Mouse (Mus musculus) adrenal gland, postnatal 36 days (tissue): ENCODE results near the gene Rhbg. TPM values are rescaled to one million over a fixed set of nuclear protein-coding genes. Genes with fewer than 3 reads are reported as not detected.

Source experiments
- DNase-seq, 2 experiments: peaks; one replicate each; pipeline ENCODE4 v3.0.0; 2021; ENCODE audit warnings: mixed read lengths in 1 of 2
- microRNA-seq: library from miRNA; unstranded; fragments of <30 nt; microRNA quantifications from one replicate; pipeline ENCODE4 v1.2.0, GENCODE M21; 2021
- total RNA-seq, 2 experiments: library from RNA; stranded (reverse); gene quantifications; 2 replicates each; pipeline ENCODE4 v1.2.3; 2021

Rhbg gene
- total RNA-seq, 2 experiments from 2014 or later = 5.5 to 7.9 TPM

DNA sequence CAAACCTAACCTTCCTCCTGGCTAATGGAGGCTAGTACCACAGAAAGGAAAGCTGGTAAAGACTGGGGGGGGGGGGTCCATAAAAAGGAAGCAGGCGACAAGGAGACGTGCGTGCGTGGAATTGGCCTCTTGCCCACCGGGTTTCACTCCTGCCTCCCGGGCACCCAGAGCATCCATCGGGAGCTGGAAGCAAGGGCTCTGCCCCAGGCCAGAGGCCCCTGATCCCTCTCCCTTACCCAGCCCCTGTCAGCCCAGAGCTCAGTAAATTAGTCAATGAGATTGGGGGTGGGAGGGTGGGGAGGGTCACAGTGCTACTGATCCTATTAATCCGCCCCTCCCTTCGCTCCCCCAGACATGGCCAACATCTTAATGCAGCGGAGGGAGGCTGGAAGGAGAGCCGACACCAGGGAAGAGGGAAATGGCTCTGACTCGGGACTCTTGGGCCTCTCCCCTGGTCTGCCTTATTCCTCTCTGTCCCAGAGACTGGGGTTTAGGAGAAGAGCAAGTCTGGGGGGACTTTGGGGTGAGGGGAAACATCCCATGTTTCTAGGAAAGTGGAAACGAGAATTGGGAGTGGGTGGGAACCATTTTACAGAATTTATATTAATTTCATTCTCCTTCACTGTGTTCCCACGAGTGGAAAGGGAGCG is 46.9 kb downstream of the Rhbg start:
- DNase-seq = no peak

DNA sequence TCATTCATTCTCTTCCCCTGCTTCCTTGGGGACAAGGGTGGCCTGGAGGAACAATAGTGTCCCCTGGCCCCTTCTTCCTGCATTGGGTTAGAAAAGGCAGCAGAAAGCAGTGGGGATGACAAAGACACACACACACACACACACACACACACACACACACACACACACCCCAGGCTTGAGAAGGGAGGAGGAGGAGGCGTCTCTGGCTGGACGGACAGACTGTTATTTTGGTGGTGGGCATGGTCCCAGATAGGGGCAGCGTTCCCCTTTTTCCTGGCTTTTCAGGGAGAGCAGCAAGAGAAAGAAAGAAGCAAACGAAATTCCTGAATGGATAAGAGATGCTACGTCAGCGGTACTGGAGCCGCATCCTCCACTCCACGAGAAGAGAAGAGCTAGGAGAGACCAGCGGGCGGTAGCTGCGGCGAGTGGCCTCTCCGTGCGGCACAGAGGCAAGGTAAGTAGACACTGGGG is 47.6 kb downstream of the Rhbg start:
- DNase-seq = no peak

GRCm38 (mm10) chr3:88206500-88206899 is 48.0 kb downstream of the Rhbg start:
- DNase-seq = no peak

GRCm38 (mm10) chr3:88205563-88206491 is 48.7 kb downstream of the Rhbg start:
- no peak for DNase-seq

- DNase-seq = no peak
These were observed 49.3 kb downstream of the Rhbg start for GRCm38 (mm10) chr3:88205176-88205562.

DNA sequence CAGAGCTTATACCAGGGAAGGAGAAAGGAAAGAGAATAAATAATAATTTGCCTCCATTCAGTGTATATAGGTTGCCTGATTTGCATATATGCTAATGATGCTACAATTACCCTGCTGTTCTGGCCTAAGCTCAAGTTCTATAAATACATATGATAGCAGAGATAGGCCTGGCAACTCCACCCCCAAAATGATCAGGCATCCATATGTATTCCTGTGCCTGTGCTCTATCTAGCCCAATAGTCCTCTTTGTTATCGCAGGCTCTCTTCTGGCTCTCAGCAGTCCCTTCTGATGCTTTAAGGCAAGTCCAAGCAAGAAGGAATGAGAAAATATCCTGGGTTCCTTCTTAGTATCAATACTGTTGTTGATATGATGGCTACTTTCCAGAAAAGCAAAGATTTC is 49.8 kb downstream of the Rhbg start:
- no peak for DNase-seq

DNA sequence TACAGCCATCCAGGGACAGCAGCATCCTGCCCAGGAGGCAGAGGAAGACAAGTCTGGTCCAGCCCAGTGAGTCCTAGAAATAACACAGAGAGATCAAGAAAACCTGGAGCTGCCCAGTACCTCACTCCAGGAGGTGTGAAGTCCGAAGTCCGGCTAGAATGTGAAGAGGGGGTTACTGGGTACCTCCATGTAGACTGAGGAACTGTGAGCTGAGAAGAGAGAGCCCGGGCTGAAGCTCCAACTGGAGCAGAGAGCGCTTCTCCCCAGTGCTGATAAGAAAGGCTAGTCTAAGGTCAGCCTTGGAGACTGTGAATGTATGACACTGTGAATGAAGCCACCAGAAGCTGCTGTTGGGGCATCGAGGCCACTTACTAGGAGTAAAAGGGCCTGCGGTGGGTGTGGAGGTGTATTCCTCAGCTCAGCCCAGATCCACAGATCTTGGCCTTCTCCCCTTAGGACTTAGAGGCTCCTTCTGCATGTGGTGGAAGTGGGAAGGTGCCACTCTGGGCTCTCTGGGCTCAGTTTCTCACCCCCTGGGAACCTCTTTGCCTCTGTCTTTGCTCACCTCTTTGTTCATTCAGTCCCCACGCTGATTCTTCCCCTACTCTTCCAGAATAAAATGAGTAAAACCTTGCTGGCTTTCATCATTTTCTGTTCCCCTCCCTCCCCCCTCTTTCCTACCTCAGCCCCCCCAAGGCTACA is 50.4 kb downstream of the Rhbg start:
- DNase-seq = no peak

GRCm38 (mm10) chr3:88203456-88203855 is 51.1 kb downstream of the Rhbg start:
- no peak for DNase-seq

DNA sequence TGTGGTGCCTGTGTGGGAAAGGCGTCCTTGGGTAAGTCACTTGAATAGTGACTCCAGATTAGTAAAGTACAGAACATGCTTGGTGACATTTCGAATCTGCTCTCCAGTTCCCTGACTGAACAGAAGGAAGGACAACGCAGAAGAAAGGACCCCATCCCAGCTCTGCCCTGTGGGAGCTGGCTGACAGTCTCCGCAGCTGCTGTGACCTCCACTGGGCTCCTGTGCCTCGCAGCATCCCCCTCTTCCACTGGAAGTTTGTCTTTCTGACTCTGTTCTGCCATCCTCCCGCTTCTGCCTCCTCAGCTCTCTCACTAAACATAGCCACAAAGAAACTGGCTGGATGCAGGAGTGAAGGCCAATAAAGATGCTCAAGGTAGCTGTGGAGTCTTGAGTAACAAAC is 51.5 kb downstream of the Rhbg start:
- no peak for DNase-seq

DNA sequence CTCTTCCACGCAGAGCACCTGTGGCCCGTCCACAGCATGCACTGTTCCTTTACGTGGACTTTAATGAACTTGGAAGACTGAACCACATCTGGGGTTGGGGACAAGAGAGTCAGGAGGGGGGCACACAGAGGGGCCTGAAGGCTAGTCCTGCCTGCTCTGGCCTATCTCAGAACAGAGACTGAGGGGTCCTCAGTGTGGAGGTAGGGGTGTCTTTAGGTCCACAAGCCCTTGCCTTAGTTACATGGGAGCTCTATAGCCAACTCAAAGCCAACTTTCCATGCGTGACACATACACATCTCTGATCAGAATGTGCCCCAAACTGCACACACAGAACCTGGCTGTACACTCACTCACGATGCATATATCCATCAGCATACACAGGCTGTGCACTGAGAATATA is 52.9 kb downstream of the Rhbg start:
- DNase-seq = no peak

- no peak for DNase-seq
These were observed 53.6 kb downstream of the Rhbg start for GRCm38 (mm10) chr3:88200972-88201330.

DNA sequence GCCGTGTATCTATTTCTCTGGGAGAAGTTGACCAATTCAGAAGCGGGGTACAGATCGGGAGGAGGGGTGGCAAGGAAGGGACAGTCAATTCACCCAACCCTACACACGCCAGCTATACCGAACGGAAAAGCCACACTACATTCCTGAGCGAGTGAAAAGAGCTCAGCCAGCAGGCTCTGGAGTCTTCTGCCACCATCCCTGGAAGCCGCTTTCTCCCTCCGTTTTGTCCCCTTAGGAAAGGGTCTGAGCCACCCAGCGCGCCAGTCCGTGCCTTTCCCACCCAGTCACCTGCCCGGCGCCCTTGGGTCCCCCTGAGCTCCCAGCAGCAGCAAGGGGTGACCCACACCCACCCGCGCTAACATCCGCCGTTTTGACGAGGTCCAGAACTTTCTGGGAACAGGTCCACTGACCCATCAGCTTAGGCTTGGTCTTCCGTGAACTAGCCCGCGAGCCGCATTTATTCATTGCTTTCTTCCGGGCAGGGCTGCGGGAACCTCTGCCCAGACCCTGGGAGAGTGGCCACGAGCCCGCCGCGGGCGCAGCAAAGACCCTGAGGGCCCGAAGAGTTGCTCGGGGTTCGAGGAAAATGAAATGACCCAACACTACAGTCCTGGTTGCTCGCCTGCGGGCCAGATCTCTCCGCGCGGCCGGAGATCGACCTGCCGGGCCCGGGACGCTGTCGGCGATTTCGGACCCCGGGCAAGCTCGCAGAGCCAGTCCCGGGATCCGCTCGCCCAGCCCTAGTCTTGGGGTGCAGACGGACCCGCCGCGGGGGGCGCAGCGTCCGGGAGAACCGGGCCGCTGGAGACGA is 54.1 kb downstream of the Rhbg start:
- DNase-seq = peak in 1 of 2 experiments; percentile 8

DNA sequence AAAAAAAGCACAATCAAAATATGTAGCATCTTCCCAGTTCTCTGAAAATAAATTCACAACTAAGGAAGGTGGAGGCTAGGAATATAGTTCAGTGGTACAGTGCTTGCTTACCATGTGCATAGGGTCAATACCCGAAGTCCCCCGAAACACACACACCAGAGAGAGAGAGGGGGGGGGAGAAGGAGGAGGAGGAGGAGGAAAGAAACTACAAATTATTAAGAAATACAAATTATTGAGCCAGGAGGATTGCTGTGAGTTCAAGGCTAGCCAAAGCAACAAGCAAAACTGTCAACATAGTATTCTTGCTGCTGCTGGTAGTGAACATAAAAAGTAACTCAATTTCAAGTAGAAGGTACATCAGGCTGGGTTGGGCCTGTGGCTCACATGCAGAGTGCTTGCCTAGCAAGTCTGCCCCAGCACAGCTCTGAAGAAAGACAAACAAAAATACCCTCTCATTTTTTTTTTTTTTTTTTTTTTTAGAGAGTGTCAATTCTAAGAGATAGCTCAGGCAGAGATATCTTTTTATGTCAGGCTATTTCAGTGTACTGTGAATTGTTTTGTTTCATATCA is 54.9 kb downstream of the Rhbg start:
- no peak for DNase-seq

GRCm38 (mm10) chr3:88198505-88199020 is 55.9 kb downstream of the Rhbg start:
- DNase-seq = no peak

GRCm38 (mm10) chr3:88197741-88198504 is 56.6 kb downstream of the Rhbg start:
- no peak for DNase-seq

Small RNA genes lying within 50 kb of the gene (microRNA-seq; reads per million reads assigned to microRNA genes)
- gene Gm25641 (not detected), gene Mir3093 (not detected), gene Mir9-1 (not detected)

Other genes starting within 250 kb of the Rhbg start
- gene Hapln2, start 227.1 kb downstream of the Rhbg start, total RNA-seq = not detected
- 10 to 100 TPM; 12.9 to 20.4 TPM for gene Gpatch4, start 211.6 kb downstream of the Rhbg start, total RNA-seq
- 100 to 1,000 TPM; 127 to 140 TPM for gene Naxe, start 196.2 kb downstream of the Rhbg start, total RNA-seq
- gene Ttc24, start 176.4 kb downstream of the Rhbg start, total RNA-seq = not detected
- 1 to 10 TPM; 2.1 to 2.2 TPM for gene Iqgap3, start 172.7 kb downstream of the Rhbg start, total RNA-seq
- gene Mef2d, start 112.3 kb downstream of the Rhbg start, total RNA-seq = 10 to 100 TPM; 85.1 to 99.4 TPM
- gene Gm38392, start 32.5 kb upstream of the Rhbg start, total RNA-seq = 1 to 10 TPM in 1 of 2 experiments, under 1 TPM in 1; 0.99 to 1.5 TPM
- 1 to 10 TPM; 6.9 to 8.0 TPM for gene Tsacc, start 42.3 kb upstream of the Rhbg start, total RNA-seq
- gene Cct3, start 42.4 kb upstream of the Rhbg start, total RNA-seq = 100 to 1,000 TPM; 301 to 387 TPM
- 100 to 1,000 TPM; 199 to 231 TPM for gene Glmp, start 70.3 kb upstream of the Rhbg start, total RNA-seq
- gene Tmem79, start 81.4 kb upstream of the Rhbg start, total RNA-seq = 10 to 100 TPM in 1 of 2 experiments, 1 to 10 TPM in 1; 9.8 to 13.9 TPM
- 10 to 100 TPM; 43.2 to 45.0 TPM for gene Smg5, start 81.6 kb upstream of the Rhbg start, total RNA-seq
- 1 to 10 TPM in 1 of 2 experiments, under 1 TPM in 1; 0.96 to 1.5 TPM for gene Paqr6, start 109.9 kb upstream of the Rhbg start, total RNA-seq
- under 1 TPM in 1 of 2 experiments, not detected in 1; 0.76 TPM for gene Bglap3, start 118.0 kb upstream of the Rhbg start, total RNA-seq
- gene Bglap2, start 124.0 kb upstream of the Rhbg start, total RNA-seq = not detected
- 1 to 10 TPM in 1 of 2 experiments, under 1 TPM in 1; 0.99 to 1.9 TPM for gene Bglap, start 129.8 kb upstream of the Rhbg start, total RNA-seq
- gene Pmf1, start 155.6 kb upstream of the Rhbg start, total RNA-seq = 10 to 100 TPM; 29.4 to 43.1 TPM
- 10 to 100 TPM; 47.2 to 48.1 TPM for gene Slc25a44, start 170.4 kb upstream of the Rhbg start, total RNA-seq
- 10 to 100 TPM in 1 of 2 experiments, 1 to 10 TPM in 1; 8.9 to 12.6 TPM for gene Sema4a, start 206.5 kb upstream of the Rhbg start, total RNA-seq